Mouse (Mus musculus): Measurements from ENCODE around the gene Dpp4. TPM values are rescaled to one million over a fixed set of nuclear protein-coding genes. Genes with fewer than 3 reads are reported as not detected.

Gene Dpp4
- polyA plus RNA-seq, 1 experiment = 10.1 TPM

- TF ChIP-seq CTCF (IDR thresholded peaks at IDR 0.05; ENCODE audit: extremely low read depth, insufficient read depth, insufficient read length, insufficient replicate concordance) (no peak), POLR2A (IDR thresholded peaks at IDR 0.05; ENCODE audit: low read depth, low read length) (no peak)
- H3K36me3 ChIP-seq (ENCODE audit: control insufficient read depth, insufficient read depth, low read length) = no peaks in the 10 kb centered on the region
- no peak overlapping the region for H3K4me3 ChIP-seq (ENCODE audit: extremely low read depth, insufficient read depth, insufficient read length)
- no peak overlapping the region for H3K27ac ChIP-seq (ENCODE audit: insufficient read depth, low read length)
- H3K4me1 ChIP-seq (ENCODE audit: control insufficient read depth, insufficient read depth, insufficient read length) = no peaks in the 10 kb centered on the region
- no peak for DNase-seq (ENCODE audit: low read depth in 1 of 2, low spot score in 2 of 2)
- no peaks in the 10 kb centered on the region for H3K27me3 ChIP-seq (ENCODE audit: control insufficient read depth, insufficient read depth, low read length)
- 86% methylated on average over 6 of the region's 6 CpGs for WGBS
Observed at GRCm38 (mm10) chr2:62454033-62454432, 42.0 kb upstream of the Dpp4 start.

DNA sequence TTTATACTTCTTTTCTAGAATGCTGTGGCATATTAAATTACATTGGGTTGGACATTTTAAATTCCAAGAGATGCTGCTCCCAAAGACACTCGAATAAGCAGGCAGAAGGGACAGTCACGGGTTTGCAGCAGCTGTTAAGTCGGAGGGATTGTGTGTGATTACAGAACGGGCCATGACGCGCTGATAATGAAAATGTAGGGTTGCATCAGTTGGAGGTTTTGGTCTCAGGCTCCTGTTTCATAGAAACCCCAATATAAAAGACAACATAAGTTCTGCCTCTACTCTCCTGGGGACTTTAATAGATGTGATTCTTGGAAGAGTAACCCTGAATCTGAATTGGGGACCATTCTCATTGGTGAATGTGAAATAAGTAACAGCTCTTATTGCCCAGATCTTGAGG lies 38.3 kb upstream of the Dpp4 start:
- H3K27me3 ChIP-seq (ENCODE audit: control insufficient read depth, insufficient read depth, low read length) = no peaks in the 10 kb centered on the region
- DNase-seq (ENCODE audit: low read depth in 1 of 2, low spot score in 2 of 2) = no peak
- WGBS = 86% methylated on average over 6 of the region's 6 CpGs

GRCm38 (mm10) chr2:62449692-62450346 lies 37.8 kb upstream of the Dpp4 start:
- TF ChIP-seq CTCF (IDR thresholded peaks at IDR 0.05; ENCODE audit: extremely low read depth, insufficient read depth, insufficient read length, insufficient replicate concordance) (no peak), POLR2A (IDR thresholded peaks at IDR 0.05; ENCODE audit: low read depth, low read length) (no peak)
- H3K4me3 ChIP-seq (ENCODE audit: extremely low read depth, insufficient read depth, insufficient read length) = no peak overlapping the region
- no peaks in the 10 kb centered on the region for H3K27me3 ChIP-seq (ENCODE audit: control insufficient read depth, insufficient read depth, low read length)
- DNase-seq (ENCODE audit: low read depth in 1 of 2, low spot score in 2 of 2) = no peak
- H3K4me1 ChIP-seq (ENCODE audit: control insufficient read depth, insufficient read depth, insufficient read length) = no peaks in the 10 kb centered on the region
- H3K36me3 ChIP-seq (ENCODE audit: control insufficient read depth, insufficient read depth, low read length) = no peaks in the 10 kb centered on the region
- 58% methylated on average over 5 of the region's 5 CpGs for WGBS
- H3K27ac ChIP-seq (ENCODE audit: insufficient read depth, low read length) = no peak overlapping the region

More for the DNA sequence above, 38.3 kb upstream of the Dpp4 start:
- no peak overlapping the region for H3K27ac ChIP-seq (ENCODE audit: insufficient read depth, low read length)
- H3K4me1 ChIP-seq (ENCODE audit: control insufficient read depth, insufficient read depth, insufficient read length) = no peaks in the 10 kb centered on the region
- H3K4me3 ChIP-seq (ENCODE audit: extremely low read depth, insufficient read depth, insufficient read length) = no peak overlapping the region
- no peaks in the 10 kb centered on the region for H3K36me3 ChIP-seq (ENCODE audit: control insufficient read depth, insufficient read depth, low read length)
- no peak for TF ChIP-seq CTCF (IDR thresholded peaks at IDR 0.05; ENCODE audit: extremely low read depth, insufficient read depth, insufficient read length, insufficient replicate concordance)
- TF ChIP-seq POLR2A (IDR thresholded peaks at IDR 0.05; ENCODE audit: low read depth, low read length) = no peak

DNA sequence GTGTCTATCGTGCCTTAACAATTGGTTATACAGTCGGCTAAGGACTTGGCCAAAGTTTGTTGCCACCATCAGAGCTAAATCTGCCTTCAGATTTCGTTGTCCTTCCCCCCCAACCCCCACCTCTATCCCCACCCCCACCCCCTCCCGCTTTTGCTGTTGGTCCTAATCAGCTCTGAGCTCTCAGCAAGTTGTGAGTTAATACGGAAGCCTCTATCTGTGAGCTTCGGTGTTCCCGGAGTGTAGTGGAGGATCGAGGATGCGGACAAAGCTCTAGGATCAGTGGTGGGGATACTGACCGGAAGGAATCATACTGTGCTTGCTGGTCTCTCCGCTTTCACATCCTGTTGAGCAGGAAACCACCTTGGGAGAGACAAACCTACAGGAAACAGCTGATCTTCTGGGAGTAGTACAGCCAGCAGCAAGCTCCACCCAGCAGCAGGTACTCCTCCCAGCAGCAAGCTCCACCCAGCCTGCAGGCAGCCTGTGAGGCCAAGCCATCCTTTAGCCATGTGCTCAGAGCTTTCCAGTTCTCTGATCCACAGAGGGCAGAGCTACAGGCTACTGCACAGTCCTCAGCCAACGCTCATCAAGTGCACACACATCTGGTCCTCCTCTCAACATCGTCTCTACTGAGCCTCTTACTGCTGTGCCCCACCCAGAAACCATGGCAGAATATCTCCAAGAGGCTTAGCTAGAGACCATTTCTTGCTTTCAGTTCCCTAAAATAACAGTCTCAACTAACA lies 28.9 kb upstream of the Dpp4 start:
- peak overlapping the region; percentile 73 for H3K27ac ChIP-seq (ENCODE audit: insufficient read depth, low read length)
- no peaks in the 10 kb centered on the region for H3K36me3 ChIP-seq (ENCODE audit: control insufficient read depth, insufficient read depth, low read length)
- peaks cover 2% of the 10 kb centered on the region; the same call in 1 of the 2 replicates for H3K4me1 ChIP-seq (ENCODE audit: control insufficient read depth, insufficient read depth, insufficient read length)
- TF ChIP-seq CTCF (IDR thresholded peaks at IDR 0.05; ENCODE audit: extremely low read depth, insufficient read depth, insufficient read length, insufficient replicate concordance) (no peak), POLR2A (IDR thresholded peaks at IDR 0.05; ENCODE audit: low read depth, low read length) (peak; percentile 59)
- WGBS = 13% methylated on average over 13 of the region's 13 CpGs
- no peaks in the 10 kb centered on the region for H3K27me3 ChIP-seq (ENCODE audit: control insufficient read depth, insufficient read depth, low read length)
- H3K4me3 ChIP-seq (ENCODE audit: extremely low read depth, insufficient read depth, insufficient read length) = peak overlapping the region; percentile 72
- DNase-seq (ENCODE audit: low read depth in 1 of 2, low spot score in 2 of 2) = peak; percentile 52 to 62

- Histone ChIP-seq H3K27ac (ENCODE audit: insufficient read depth, low read length) (no peak overlapping the region), H3K27me3 (ENCODE audit: control insufficient read depth, insufficient read depth, low read length) (no peaks in the 10 kb centered on the region), H3K4me3 (ENCODE audit: extremely low read depth, insufficient read depth, insufficient read length) (no peak overlapping the region), H3K36me3 (ENCODE audit: control insufficient read depth, insufficient read depth, low read length) (no peaks in the 10 kb centered on the region), H3K4me1 (ENCODE audit: control insufficient read depth, insufficient read depth, insufficient read length) (peaks cover 2% of the 10 kb centered on the region; the same call in 1 of the 2 replicates)
- WGBS = 58% methylated on average over 4 of the region's 4 CpGs
- DNase-seq (ENCODE audit: low read depth in 1 of 2, low spot score in 2 of 2) = no peak
- TF ChIP-seq POLR2A (IDR thresholded peaks at IDR 0.05; ENCODE audit: low read depth, low read length) = no peak
- TF ChIP-seq CTCF (IDR thresholded peaks at IDR 0.05; ENCODE audit: extremely low read depth, insufficient read depth, insufficient read length, insufficient replicate concordance) = no peak
Observed at GRCm38 (mm10) chr2:62440083-62440482, 28.1 kb upstream of the Dpp4 start.

DNA sequence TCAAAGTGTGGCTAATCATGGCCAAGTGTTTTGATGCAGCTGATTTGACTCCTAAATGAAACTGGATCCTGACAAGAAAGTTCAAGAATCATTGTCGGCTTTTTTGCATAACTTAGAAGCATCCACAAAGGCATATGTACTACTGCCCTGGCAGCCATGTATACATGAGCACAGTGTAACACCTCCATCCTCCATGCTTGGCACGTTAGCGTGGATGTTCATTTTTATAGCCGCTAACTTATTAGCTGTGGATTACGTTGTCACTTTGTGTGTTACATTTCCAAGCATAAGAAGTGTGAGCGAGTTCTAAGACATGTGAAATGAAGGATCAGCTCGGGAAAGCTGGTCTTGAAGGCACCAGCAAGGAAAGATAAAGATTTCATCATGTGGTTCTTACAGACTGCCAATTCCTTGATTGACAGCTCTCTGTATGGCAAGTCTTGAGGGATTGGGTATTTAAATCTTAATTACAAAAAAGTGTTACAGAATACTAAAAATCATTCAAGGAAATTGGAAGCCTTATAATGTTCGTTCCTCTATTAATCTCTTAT lies 19.3 kb upstream of the Dpp4 start:
- 93% methylated on average over 8 of the region's 8 CpGs for WGBS
- H3K4me3 ChIP-seq (ENCODE audit: extremely low read depth, insufficient read depth, insufficient read length) = no peak overlapping the region
- TF ChIP-seq CTCF (IDR thresholded peaks at IDR 0.05; ENCODE audit: extremely low read depth, insufficient read depth, insufficient read length, insufficient replicate concordance) = no peak
- no peak for TF ChIP-seq POLR2A (IDR thresholded peaks at IDR 0.05; ENCODE audit: low read depth, low read length)
- H3K36me3 ChIP-seq (ENCODE audit: control insufficient read depth, insufficient read depth, low read length) = no peaks in the 10 kb centered on the region
- H3K4me1 ChIP-seq (ENCODE audit: control insufficient read depth, insufficient read depth, insufficient read length) = no peaks in the 10 kb centered on the region
- H3K27me3 ChIP-seq (ENCODE audit: control insufficient read depth, insufficient read depth, low read length) = no peaks in the 10 kb centered on the region
- no peak overlapping the region for H3K27ac ChIP-seq (ENCODE audit: insufficient read depth, low read length)
- DNase-seq (ENCODE audit: low read depth in 1 of 2, low spot score in 2 of 2) = no peak
